Mouse (Mus musculus) liver, postnatal 0 days (tissue): ENCODE data around the gene C5ar1. TPM values are rescaled to one million over a fixed set of nuclear protein-coding genes. Genes with fewer than 3 reads are reported as not detected.
A peak's percentile ranks its signal among the peaks of the same experiment; 100 is the strongest.

Experiments
- ATAC-seq: fragments of 200-750 bp; cut with Nextera tagmentation; 2 replicates; pipeline ENCODE4 v1.8.0; 2017; ENCODE audit warnings: mild to moderate bottlenecking, moderate library complexity
- DNase-seq: peaks from one replicate; pipeline ENCODE4 v3.0.0-alpha.2; 2016
- H3K27ac ChIP-seq: fragments of 300-500 bp; sonication (generic); 2 replicates; pipeline ENCODE4 v1.5.1; 2014; ENCODE audit warnings: antibody characterized with exemption, moderate library complexity, mild to moderate bottlenecking, low read depth
- H3K27me3 ChIP-seq: fragments of 300-500 bp; sonication (generic); 2 replicates; pipeline ENCODE4 v1.6.1; 2014; ENCODE audit warnings: low read length, control low read depth, mixed read lengths; ENCODE audit not compliant: insufficient read depth
- H3K36me3 ChIP-seq: fragments of 300-500 bp; sonication (generic); replicated peaks from 2 replicates; pipeline ENCODE4 v1.6.1; 2014; ENCODE audit warnings: mild to moderate bottlenecking, control low read depth, low read length, moderate library complexity, mixed read lengths; ENCODE audit not compliant: insufficient read depth
- H3K4me1 ChIP-seq: fragments of 300-500 bp; sonication (generic); 2 replicates; pipeline ENCODE4 v1.6.1; 2014; ENCODE audit warnings: antibody characterized with exemption, mild to moderate bottlenecking, control low read depth; ENCODE audit not compliant: insufficient read depth
- H3K4me2 ChIP-seq: fragments of 300-500 bp; sonication (generic); 2 replicates; pipeline ENCODE4 v1.6.1; 2014; ENCODE audit warnings: low read depth, mild to moderate bottlenecking, low read length, moderate library complexity, mixed read lengths
- H3K4me3 ChIP-seq: fragments of 300-500 bp; sonication (generic); 2 replicates; pipeline ENCODE4 v1.5.1; 2014; ENCODE audit warnings: low read depth, low read length
- H3K9ac ChIP-seq: fragments of 300-500 bp; sonication (generic); replicated peaks from 2 replicates; pipeline ENCODE4 v1.6.1; 2014; ENCODE audit warnings: mild to moderate bottlenecking, moderate library complexity
- H3K9me3 ChIP-seq: fragments of 300-500 bp; sonication (generic); 2 replicates; pipeline ENCODE4 v1.6.1; 2016; ENCODE audit warnings: mild to moderate bottlenecking, control low read depth, low read length, mixed read lengths
- CTCF ChIP-seq: sonication (generic); IDR thresholded peaks from 2 replicates; pipeline ENCODE4 v1.5.1; 2016; ENCODE audit warnings: antibody characterized with exemption, low read depth
- EP300 ChIP-seq: IDR thresholded peaks from 2 replicates; pipeline ENCODE4 v1.6.1; 2016; ENCODE audit warnings: antibody characterized with exemption, low read depth, mild to moderate bottlenecking
- WGBS: fragments of 180-500 bp; shearing (Covaris S2); extraction: QIAGEN DNeasy Blood & Tissue Kit; methylation state at CpG from one replicate; pipeline ENCODE4 v1.1.7; 2014; ENCODE audit not compliant: insufficient replicate concordance; 5-methylcytosine and 5-hydroxymethylcytosine counted together
- polyA plus RNA-seq: library from polyadenylated mRNA; unstranded; fragments of >200 nt; fragmentation: Nextera tagmentation; extraction: Ambion mirVana; gene quantifications from 2 replicates; pipeline ENCODE4 v1.2.1, GENCODE M21; 2015

C5ar1 gene
- polyA plus RNA-seq, 1 experiment from 2014 or later, result 6.9 TPM

DNA sequence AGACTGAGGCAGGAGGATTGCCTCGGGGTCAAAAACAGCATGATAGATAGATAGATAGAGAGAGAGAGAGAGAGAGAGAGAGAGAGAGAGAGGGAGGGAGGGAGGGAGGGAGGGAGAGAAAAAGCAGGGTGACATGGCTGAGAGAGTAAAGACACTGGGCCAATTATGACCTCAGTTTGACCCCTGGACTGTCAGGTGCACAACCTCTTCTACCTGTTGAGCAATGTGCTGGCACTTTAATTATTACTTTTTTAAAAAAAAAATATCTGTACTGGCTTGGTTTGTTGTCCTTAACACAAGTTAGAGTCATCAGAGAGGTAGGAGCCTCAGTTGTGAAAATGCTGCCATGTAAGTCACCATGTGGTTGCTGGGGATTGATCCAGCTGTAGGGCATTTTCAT lies 28.5 kb upstream of the C5ar1 start:
- 50% methylated on average over 1 of the region's 1 CpGs for WGBS
- Histone ChIP-seq H3K4me3 (no peak overlapping the region), H3K9me3 (no peaks in the 10 kb centered on the region), H3K27me3 (no peaks in the 10 kb centered on the region), H3K9ac (no peak overlapping the region), H3K36me3 (peaks cover 18% of the 10 kb centered on the region), H3K4me1 (peaks cover 11% of the 10 kb centered on the region), H3K27ac (peak overlapping the region; percentile 11; the same call in 1 of the 2 replicates), H3K4me2 (no peak overlapping the region)
- DNase-seq (no peak), ATAC-seq (no peak)
- TF ChIP-seq EP300 (no peak), CTCF (no peak)

DNA sequence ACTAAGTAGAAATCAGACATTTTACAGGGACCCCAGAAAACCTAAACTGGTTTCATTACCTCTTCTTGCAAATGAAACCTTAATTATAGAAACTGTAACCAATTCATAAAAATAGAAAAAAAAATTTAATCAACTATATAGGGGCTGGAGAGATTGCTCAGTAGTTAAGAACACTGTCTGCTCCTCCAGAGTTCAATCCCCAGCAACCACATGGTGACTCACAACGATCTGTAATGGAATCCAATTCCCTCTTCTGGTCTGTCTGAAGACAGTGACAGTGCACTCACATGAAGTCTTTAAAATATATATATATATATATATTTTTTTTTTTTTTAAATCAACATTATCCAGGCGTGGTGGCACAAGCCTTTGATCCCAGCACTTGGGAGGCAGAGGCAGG lies 27.7 kb upstream of the C5ar1 start:
- Histone ChIP-seq H3K9ac (peak overlapping the region; percentile 79), H3K4me2 (peak overlapping the region; percentile 90), H3K27ac (peak overlapping the region; percentile 98), H3K27me3 (no peaks in the 10 kb centered on the region), H3K4me3 (peak overlapping the region; percentile 70), H3K4me1 (peaks cover 11% of the 10 kb centered on the region), H3K36me3 (peaks cover 26% of the 10 kb centered on the region), H3K9me3 (no peaks in the 10 kb centered on the region)
- TF ChIP-seq EP300, result no peak
- no peak for TF ChIP-seq CTCF
- DNase-seq (no peak), ATAC-seq (no peak)
- 63% methylated on average over 2 of the region's 2 CpGs for WGBS

- peaks cover 31% of the 10 kb centered on the region for H3K36me3 ChIP-seq
- WGBS, result under 1% methylated on average over 64 of the region's 70 CpGs
- TF ChIP-seq CTCF, result no peak
- peak; percentile 29; the same call in 1 of the 2 replicates for TF ChIP-seq EP300
- ATAC-seq, result peak; percentile 88
- H3K4me2 ChIP-seq, result peak within 1 kb of the TSS; percentile 90
- H3K4me1 ChIP-seq, result peaks cover 11% of the 10 kb centered on the region
- no peaks in the 10 kb centered on the region for H3K27me3 ChIP-seq
- H3K9me3 ChIP-seq, result no peaks in the 10 kb centered on the region
- H3K9ac ChIP-seq, result peak within 1 kb of the TSS; percentile 79
- H3K27ac ChIP-seq, result peak within 1 kb of the TSS; percentile 98
- DNase-seq, result peak; percentile 100
- H3K4me3 ChIP-seq, result peak within 1 kb of the TSS; percentile 70
Measured at GRCm38 (mm10) chr7:16286026-16286961, 27.0 kb upstream of the C5ar1 start, which contains the start of gene Ccdc9. Gene Ccdc9 (minus strand): TSS chr7:16286795.

- Histone ChIP-seq H3K4me2 (peak overlapping the region; percentile 90), H3K4me3 (peak overlapping the region; percentile 70), H3K9ac (peak overlapping the region; percentile 52), H3K36me3 (peaks cover 38% of the 10 kb centered on the region), H3K4me1 (peaks cover 11% of the 10 kb centered on the region), H3K27ac (peak overlapping the region; percentile 87), H3K27me3 (no peaks in the 10 kb centered on the region), H3K9me3 (no peaks in the 10 kb centered on the region)
- 2% methylated on average over 14 of the region's 14 CpGs for WGBS
- TF ChIP-seq CTCF (no peak), EP300 (no peak)
- DNase-seq, result peak; percentile 79
- ATAC-seq, result peak; percentile 28
Measured at GRCm38 (mm10) chr7:16285450-16286025, 26.2 kb upstream of the C5ar1 start.

DNA sequence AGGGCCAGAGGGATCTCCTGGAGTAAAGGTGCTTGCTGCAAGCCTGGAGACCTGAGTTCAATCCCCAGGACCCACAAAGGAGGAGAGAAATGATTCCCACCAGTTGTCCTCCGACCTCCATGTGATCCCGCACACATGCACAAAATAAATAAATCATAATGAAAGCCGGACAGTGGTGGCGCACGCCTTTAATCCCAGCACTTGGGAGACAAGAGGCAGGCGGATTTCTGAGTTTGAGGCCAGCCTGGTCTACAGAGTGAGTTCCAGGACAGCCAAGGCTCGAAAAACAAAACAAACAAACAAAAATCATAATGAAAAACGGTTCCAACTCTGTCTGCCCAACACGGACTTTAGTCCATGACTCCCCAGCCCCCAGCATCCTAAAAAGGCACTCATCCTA lies 25.6 kb upstream of the C5ar1 start:
- H3K9ac ChIP-seq, result no peak overlapping the region
- H3K4me3 ChIP-seq, result 0 out of 2 replicates have a peak overlapping the region, but pooled peaks have one; percentile 70
- no peaks in the 10 kb centered on the region for H3K27me3 ChIP-seq
- peak overlapping the region; percentile 90 for H3K4me2 ChIP-seq
- no peak for TF ChIP-seq CTCF
- no peak for TF ChIP-seq EP300
- H3K9me3 ChIP-seq, result no peaks in the 10 kb centered on the region
- WGBS, result 75% methylated on average over 9 of the region's 9 CpGs
- DNase-seq (no peak), ATAC-seq (no peak)
- peak overlapping the region; percentile 87 for H3K27ac ChIP-seq
- peaks cover 41% of the 10 kb centered on the region for H3K36me3 ChIP-seq
- H3K4me1 ChIP-seq, result peaks cover 11% of the 10 kb centered on the region

- peaks cover 46% of the 10 kb centered on the region for H3K36me3 ChIP-seq
- ATAC-seq (no peak), DNase-seq (no peak)
- peaks cover 11% of the 10 kb centered on the region for H3K4me1 ChIP-seq
- TF ChIP-seq EP300 (no peak), CTCF (no peak)
- H3K27me3 ChIP-seq, result no peaks in the 10 kb centered on the region
- WGBS, result 93% methylated on average over 8 of the region's 8 CpGs
- H3K9ac ChIP-seq, result no peak overlapping the region
- H3K4me2 ChIP-seq, result no peak overlapping the region
- no peak overlapping the region for H3K27ac ChIP-seq
- no peaks in the 10 kb centered on the region for H3K9me3 ChIP-seq
- no peak overlapping the region for H3K4me3 ChIP-seq
Measured at GRCm38 (mm10) chr7:16284001-16284400, 24.7 kb upstream of the C5ar1 start.
